Mouse (Mus musculus) liver, embryonic 11.5 days (tissue): ENCODE results near the gene Hivep3. TPM values are rescaled to one million over a fixed set of nuclear protein-coding genes. Genes with fewer than 3 reads are reported as not detected.

ENCODE experiments used
- ATAC-seq: fragments of 200-750 bp; cut with Nextera tagmentation; replicated peaks from 2 replicates; pipeline ENCODE4 v1.8.0; 2017; ENCODE audit warnings: moderate number of reproducible peaks, mild to moderate bottlenecking, moderate TSS enrichment, moderate library complexity; ENCODE audit not compliant: low FRiP score
- DNase-seq: peaks from one replicate; pipeline ENCODE4 v3.0.0-alpha.2; 2017; ENCODE audit warnings: low spot score
- H3K27ac ChIP-seq: fragments of 300-500 bp; sonication (generic); 2 replicates; pipeline ENCODE4 v1.5.1; 2014; ENCODE audit warnings: mild to moderate bottlenecking, low read depth, low read length, control low read depth
- H3K27me3 ChIP-seq: fragments of 300-500 bp; sonication (generic); replicated peaks from 2 replicates; pipeline ENCODE4 v1.6.1; 2014; ENCODE audit warnings: low read length, mixed read lengths; ENCODE audit not compliant: control insufficient read depth, insufficient read depth
- H3K36me3 ChIP-seq: fragments of 300-500 bp; sonication (generic); 2 replicates; pipeline ENCODE4 v1.6.1; 2014; ENCODE audit warnings: mild to moderate bottlenecking, low read length, moderate library complexity, mixed read lengths; ENCODE audit not compliant: control insufficient read depth, insufficient read depth
- H3K4me1 ChIP-seq: fragments of 300-500 bp; sonication (generic); replicated peaks from 2 replicates; pipeline ENCODE4 v1.6.1; 2014; ENCODE audit warnings: low read length, mixed read lengths; ENCODE audit not compliant: control insufficient read depth, insufficient read depth
- H3K4me2 ChIP-seq: fragments of 300-500 bp; sonication (generic); 2 replicates; pipeline ENCODE4 v1.6.1; 2014; ENCODE audit warnings: mild to moderate bottlenecking, control low read depth, moderate library complexity
- H3K4me3 ChIP-seq: fragments of 300-500 bp; sonication (generic); 2 replicates; pipeline ENCODE4 v1.5.1; 2014; ENCODE audit warnings: low read depth, low read length, control low read depth
- H3K9ac ChIP-seq: fragments of 300-500 bp; sonication (generic); 2 replicates; pipeline ENCODE4 v1.6.1; 2014; ENCODE audit warnings: low read depth, low read length, control low read depth
- H3K9me3 ChIP-seq: fragments of 300-500 bp; sonication (generic); 2 replicates; pipeline ENCODE4 v1.6.1; 2016; ENCODE audit warnings: low read length, inconsistent platforms, mixed read lengths; ENCODE audit not compliant: control insufficient read depth
- WGBS: fragments of 180-500 bp; shearing (Covaris S2); extraction: QIAGEN DNeasy Blood & Tissue Kit; methylation state at CpG from one replicate; pipeline ENCODE4 v1.1.7; 2014; 5-methylcytosine and 5-hydroxymethylcytosine counted together
- polyA plus RNA-seq: library from polyadenylated mRNA; unstranded; fragments of >200 nt; fragmentation: Nextera tagmentation; extraction: Ambion mirVana; gene quantifications from 2 replicates; pipeline ENCODE4 v1.2.1, GENCODE M21; 2014

The Hivep3 gene
- polyA plus RNA-seq, 1 experiment from 2014 or later = 2.7 TPM

- H3K9ac ChIP-seq = no peak overlapping the region
- no peaks in the 10 kb centered on the region for H3K4me1 ChIP-seq
- no peak overlapping the region for H3K27ac ChIP-seq
- no peak for DNase-seq
- H3K9me3 ChIP-seq = no peaks in the 10 kb centered on the region
- no peaks in the 10 kb centered on the region for H3K36me3 ChIP-seq
- no peak overlapping the region for H3K4me3 ChIP-seq
- ATAC-seq = no peak
- WGBS = 76% methylated on average over 3 of the region's 3 CpGs
- no peaks in the 10 kb centered on the region; the same call in 1 of the 2 replicates for H3K27me3 ChIP-seq
- no peak overlapping the region for H3K4me2 ChIP-seq
Observed at GRCm38 (mm10) chr4:120058157-120058556, 324.6 kb downstream of the Hivep3 start.

- Histone ChIP-seq H3K4me3 (no peak overlapping the region), H3K36me3 (no peaks in the 10 kb centered on the region), H3K27me3 (no peaks in the 10 kb centered on the region; the same call in 1 of the 2 replicates), H3K4me2 (no peak overlapping the region), H3K4me1 (no peaks in the 10 kb centered on the region), H3K27ac (no peak overlapping the region), H3K9me3 (no peaks in the 10 kb centered on the region), H3K9ac (no peak overlapping the region)
- DNase-seq = no peak
- 71% methylated on average over 10 of the region's 10 CpGs for WGBS
- no peak for ATAC-seq
Observed at GRCm38 (mm10) chr4:120058794-120059193, 325.2 kb downstream of the Hivep3 start.

GRCm38 (mm10) chr4:120061727-120062126 is 328.1 kb downstream of the Hivep3 start:
- no peaks in the 10 kb centered on the region for H3K36me3 ChIP-seq
- no peak overlapping the region for H3K27ac ChIP-seq
- no peak overlapping the region for H3K9ac ChIP-seq
- H3K4me3 ChIP-seq = no peak overlapping the region
- ATAC-seq (no peak), DNase-seq (no peak)
- no peaks in the 10 kb centered on the region; the same call in 1 of the 2 replicates for H3K27me3 ChIP-seq
- H3K4me1 ChIP-seq = no peaks in the 10 kb centered on the region
- H3K4me2 ChIP-seq = no peak overlapping the region
- no peaks in the 10 kb centered on the region for H3K9me3 ChIP-seq
- WGBS = 74% methylated on average over 6 of the region's 6 CpGs

- no peaks in the 10 kb centered on the region for H3K9me3 ChIP-seq
- no peak overlapping the region for H3K27ac ChIP-seq
- 60% methylated on average over 6 of the region's 6 CpGs for WGBS
- H3K4me2 ChIP-seq = no peak overlapping the region
- H3K9ac ChIP-seq = no peak overlapping the region
- DNase-seq = no peak
- no peaks in the 10 kb centered on the region for H3K36me3 ChIP-seq
- H3K4me3 ChIP-seq = no peak overlapping the region
- H3K27me3 ChIP-seq = no peaks in the 10 kb centered on the region; the same call in 1 of the 2 replicates
- no peak for ATAC-seq
- no peaks in the 10 kb centered on the region for H3K4me1 ChIP-seq
Observed at GRCm38 (mm10) chr4:120062198-120062597, 328.6 kb downstream of the Hivep3 start.

DNA sequence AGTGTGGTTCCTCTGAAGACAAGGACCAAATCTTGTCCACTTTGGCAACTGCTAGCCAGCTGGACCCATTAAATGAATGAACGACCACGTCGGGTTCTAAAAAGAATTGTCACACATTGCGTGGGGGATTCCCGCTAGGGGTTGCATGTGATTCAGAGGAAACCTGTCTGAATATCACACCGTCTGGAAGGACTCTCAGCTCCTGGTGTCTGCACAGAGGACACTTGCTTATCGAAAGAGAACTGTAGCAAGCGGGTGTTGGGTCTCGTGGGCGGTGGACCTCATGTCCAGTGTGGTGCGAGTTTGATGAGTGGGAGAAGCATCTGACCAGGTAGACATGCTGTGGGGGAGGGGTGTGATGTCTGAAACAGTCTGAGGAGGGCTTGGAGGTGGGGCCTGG is 329.2 kb downstream of the Hivep3 start:
- no peaks in the 10 kb centered on the region for H3K4me1 ChIP-seq
- DNase-seq (no peak), ATAC-seq (no peak)
- 84% methylated on average over 11 of the region's 11 CpGs for WGBS
- no peak overlapping the region for H3K27ac ChIP-seq
- H3K4me3 ChIP-seq = no peak overlapping the region
- H3K27me3 ChIP-seq = no peaks in the 10 kb centered on the region; the same call in 1 of the 2 replicates
- H3K4me2 ChIP-seq = no peak overlapping the region
- no peaks in the 10 kb centered on the region for H3K9me3 ChIP-seq
- H3K36me3 ChIP-seq = no peaks in the 10 kb centered on the region
- H3K9ac ChIP-seq = no peak overlapping the region

- Histone ChIP-seq H3K9ac (no peak overlapping the region), H3K27ac (no peak overlapping the region), H3K4me2 (no peak overlapping the region), H3K9me3 (no peaks in the 10 kb centered on the region), H3K4me3 (no peak overlapping the region), H3K27me3 (no peaks in the 10 kb centered on the region; the same call in 1 of the 2 replicates), H3K36me3 (no peaks in the 10 kb centered on the region), H3K4me1 (no peaks in the 10 kb centered on the region)
- DNase-seq (no peak), ATAC-seq (no peak)
- WGBS = 88% methylated on average over 20 of the region's 20 CpGs
Observed at GRCm38 (mm10) chr4:120063353-120064124, 330.0 kb downstream of the Hivep3 start.

DNA sequence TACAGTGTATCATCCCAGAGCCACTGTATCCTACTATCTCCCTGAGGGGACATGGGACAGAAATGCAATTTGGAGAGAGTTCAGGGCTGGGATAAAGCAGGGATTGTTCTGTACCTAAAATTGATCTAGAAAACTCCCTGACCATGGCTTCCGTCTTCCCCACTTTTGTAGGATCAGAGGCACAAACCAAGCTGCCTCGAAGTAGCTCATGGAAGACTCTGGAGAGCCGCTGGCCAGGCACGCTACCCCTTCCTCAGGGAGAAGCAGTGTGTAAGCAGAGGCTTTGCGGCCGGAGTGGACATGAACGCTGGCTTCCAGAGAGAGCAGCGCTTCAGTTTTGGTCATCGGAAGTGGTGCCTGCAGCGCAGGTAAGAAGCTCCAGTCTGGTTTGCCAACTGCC is 331.1 kb downstream of the Hivep3 start, which contains the start of gene AL607142.1:
AL607142.1 (plus strand) TSS at position 301 of the 400 bp plus-strand sequence.
- ATAC-seq = no peak
- Histone ChIP-seq H3K4me1 (no peaks in the 10 kb centered on the region), H3K27me3 (no peaks in the 10 kb centered on the region; the same call in 1 of the 2 replicates), H3K36me3 (no peaks in the 10 kb centered on the region), H3K9me3 (no peaks in the 10 kb centered on the region), H3K9ac (no peak within 1 kb of the TSS), H3K4me2 (no peak within 1 kb of the TSS), H3K27ac (no peak within 1 kb of the TSS), H3K4me3 (no peak within 1 kb of the TSS)
- DNase-seq = no peak
- 86% methylated on average over 10 of the region's 10 CpGs for WGBS

GRCm38 (mm10) chr4:120066841-120067591 is 333.4 kb downstream of the Hivep3 start:
- Histone ChIP-seq H3K9me3 (no peaks in the 10 kb centered on the region), H3K9ac (no peak overlapping the region), H3K27ac (no peak overlapping the region), H3K4me2 (no peak overlapping the region), H3K27me3 (no peaks in the 10 kb centered on the region; the same call in 1 of the 2 replicates), H3K4me1 (no peaks in the 10 kb centered on the region), H3K4me3 (no peak overlapping the region), H3K36me3 (no peaks in the 10 kb centered on the region)
- ATAC-seq (no peak), DNase-seq (no peak)
- 75% methylated on average over 9 of the region's 9 CpGs for WGBS
